Mouse (Mus musculus): ENCODE data around the gene St6galnac5. TPM values are rescaled to one million over a fixed set of nuclear protein-coding genes. Genes with fewer than 3 reads are reported as not detected.

St6galnac5 gene
- total and polyA plus RNA-seq, 3 experiments = 0.33 TPM; not detected in 2

- Histone ChIP-seq H3K36me3 (replicated peaks) (no peaks in the 10 kb centered on the region), H3K9me3 (replicated peaks) (no peaks in the 10 kb centered on the region), H3K4me3 (ENCODE audit: low read depth, low read length) (no peak overlapping the region), H3K4me1 (ENCODE audit: insufficient read depth, low read depth, low read length) (no peaks in the 10 kb centered on the region), H3K27me3 (ENCODE audit: insufficient read depth, low read length) (no peaks in the 10 kb centered on the region)
- TF ChIP-seq CTCF (IDR thresholded peaks at IDR 0.05; ENCODE audit: low read depth, low read length) (no peak), GATA2 (IDR thresholded peaks at IDR 0.05; ENCODE audit: borderline replicate concordance, low read depth, low read length) (no peak), TAL1 (conservative IDR thresholded peaks at IDR 0.05; ENCODE audit: low read depth, low read length) (no peak), POLR2AphosphoS5 (IDR thresholded peaks at IDR 0.05; ENCODE audit: insufficient replicate concordance, low read depth, low read length) (no peak), GATA1 (IDR thresholded peaks at IDR 0.05; ENCODE audit: borderline replicate concordance, low read length) (no peak)
- ATAC-seq (ENCODE audit: extremely low read depth, insufficient number of reproducible peaks, low FRiP score, poor library complexity, severe bottlenecking) (no peak), DNase-seq (ENCODE audit: low spot score) (no peak)
These were observed 93.9 kb downstream of the St6galnac5 start for GRCm38 (mm10) chr3:152888116-152888515.

GRCm38 (mm10) chr3:152886749-152887148 lies 95.3 kb downstream of the St6galnac5 start:
- Histone ChIP-seq H3K4me3 (ENCODE audit: low read depth, low read length) (no peak overlapping the region), H3K36me3 (replicated peaks) (no peaks in the 10 kb centered on the region), H3K9me3 (replicated peaks) (no peaks in the 10 kb centered on the region), H3K4me1 (ENCODE audit: insufficient read depth, low read depth, low read length) (no peaks in the 10 kb centered on the region), H3K27me3 (ENCODE audit: insufficient read depth, low read length) (no peaks in the 10 kb centered on the region)
- ATAC-seq (ENCODE audit: extremely low read depth, insufficient number of reproducible peaks, low FRiP score, poor library complexity, severe bottlenecking) = no peak
- TF ChIP-seq GATA2 (IDR thresholded peaks at IDR 0.05; ENCODE audit: borderline replicate concordance, low read depth, low read length) (no peak), CTCF (IDR thresholded peaks at IDR 0.05; ENCODE audit: low read depth, low read length) (no peak), TAL1 (conservative IDR thresholded peaks at IDR 0.05; ENCODE audit: low read depth, low read length) (no peak), POLR2AphosphoS5 (IDR thresholded peaks at IDR 0.05; ENCODE audit: insufficient replicate concordance, low read depth, low read length) (no peak), GATA1 (IDR thresholded peaks at IDR 0.05; ENCODE audit: borderline replicate concordance, low read length) (no peak)
- DNase-seq (ENCODE audit: low spot score) = no peak

- TF ChIP-seq GATA2 (IDR thresholded peaks at IDR 0.05; ENCODE audit: borderline replicate concordance, low read depth, low read length) = no peak
- no peak for DNase-seq (ENCODE audit: low spot score)
- no peaks in the 10 kb centered on the region for H3K27me3 ChIP-seq (ENCODE audit: insufficient read depth, low read length)
- H3K9me3 ChIP-seq (replicated peaks) = no peaks in the 10 kb centered on the region
- H3K4me1 ChIP-seq (ENCODE audit: insufficient read depth, low read depth, low read length) = no peaks in the 10 kb centered on the region
- H3K36me3 ChIP-seq (replicated peaks) = no peaks in the 10 kb centered on the region
- H3K4me3 ChIP-seq (ENCODE audit: low read depth, low read length) = no peak overlapping the region
- ATAC-seq (ENCODE audit: extremely low read depth, insufficient number of reproducible peaks, low FRiP score, poor library complexity, severe bottlenecking) = no peak
These were observed 98.5 kb downstream of the St6galnac5 start for GRCm38 (mm10) chr3:152883556-152883955.

GRCm38 (mm10) chr3:152881706-152882105 lies 100.3 kb downstream of the St6galnac5 start:
- Histone ChIP-seq H3K4me3 (ENCODE audit: low read depth, low read length) (no peak overlapping the region), H3K4me1 (ENCODE audit: insufficient read depth, low read depth, low read length) (no peaks in the 10 kb centered on the region), H3K9me3 (replicated peaks) (no peaks in the 10 kb centered on the region), H3K27me3 (ENCODE audit: insufficient read depth, low read length) (0 out of 2 replicates have a peak, but pooled peaks cover 3% of the 10 kb centered on the region), H3K36me3 (replicated peaks) (no peaks in the 10 kb centered on the region)
- DNase-seq (ENCODE audit: low spot score) (no peak), ATAC-seq (ENCODE audit: extremely low read depth, insufficient number of reproducible peaks, low FRiP score, poor library complexity, severe bottlenecking) (no peak)
- no peak for TF ChIP-seq TAL1 (conservative IDR thresholded peaks at IDR 0.05; ENCODE audit: low read depth, low read length)
- TF ChIP-seq GATA2 (IDR thresholded peaks at IDR 0.05; ENCODE audit: borderline replicate concordance, low read depth, low read length) = no peak
- TF ChIP-seq CTCF (IDR thresholded peaks at IDR 0.05; ENCODE audit: low read depth, low read length) = no peak
- no peak for TF ChIP-seq GATA1 (IDR thresholded peaks at IDR 0.05; ENCODE audit: borderline replicate concordance, low read length)
- TF ChIP-seq POLR2AphosphoS5 (IDR thresholded peaks at IDR 0.05; ENCODE audit: insufficient replicate concordance, low read depth, low read length) = no peak

- H3K9me3 ChIP-seq (replicated peaks) = no peaks in the 10 kb centered on the region
- ATAC-seq (ENCODE audit: extremely low read depth, insufficient number of reproducible peaks, low FRiP score, poor library complexity, severe bottlenecking) (no peak), DNase-seq (ENCODE audit: low spot score) (no peak)
- no peak for TF ChIP-seq POLR2AphosphoS5 (IDR thresholded peaks at IDR 0.05; ENCODE audit: insufficient replicate concordance, low read depth, low read length)
- no peak for TF ChIP-seq TAL1 (conservative IDR thresholded peaks at IDR 0.05; ENCODE audit: low read depth, low read length)
- TF ChIP-seq GATA1 (IDR thresholded peaks at IDR 0.05; ENCODE audit: borderline replicate concordance, low read length) = no peak
- TF ChIP-seq CTCF (IDR thresholded peaks at IDR 0.05; ENCODE audit: low read depth, low read length) = no peak
- TF ChIP-seq GATA2 (IDR thresholded peaks at IDR 0.05; ENCODE audit: borderline replicate concordance, low read depth, low read length) = no peak
- no peaks in the 10 kb centered on the region for H3K36me3 ChIP-seq (replicated peaks)
- 0 out of 2 replicates have a peak, but pooled peaks cover 3% of the 10 kb centered on the region for H3K27me3 ChIP-seq (ENCODE audit: insufficient read depth, low read length)
- no peak overlapping the region for H3K4me3 ChIP-seq (ENCODE audit: low read depth, low read length)
- H3K4me1 ChIP-seq (ENCODE audit: insufficient read depth, low read depth, low read length) = no peaks in the 10 kb centered on the region
These were observed 101.8 kb downstream of the St6galnac5 start for GRCm38 (mm10) chr3:152880121-152880835.

GRCm38 (mm10) chr3:152875723-152876290 lies 106.2 kb downstream of the St6galnac5 start:
- no peaks in the 10 kb centered on the region for H3K9me3 ChIP-seq (replicated peaks)
- ATAC-seq (ENCODE audit: extremely low read depth, insufficient number of reproducible peaks, low FRiP score, poor library complexity, severe bottlenecking) (no peak), DNase-seq (ENCODE audit: low spot score) (no peak)
- no peaks in the 10 kb centered on the region for H3K36me3 ChIP-seq (replicated peaks)
- 0 out of 2 replicates have a peak, but pooled peaks cover 3% of the 10 kb centered on the region for H3K27me3 ChIP-seq (ENCODE audit: insufficient read depth, low read length)
- no peaks in the 10 kb centered on the region for H3K4me1 ChIP-seq (ENCODE audit: insufficient read depth, low read depth, low read length)
- no peak overlapping the region for H3K4me3 ChIP-seq (ENCODE audit: low read depth, low read length)
- TF ChIP-seq POLR2AphosphoS5 (IDR thresholded peaks at IDR 0.05; ENCODE audit: insufficient replicate concordance, low read depth, low read length) (no peak), GATA2 (IDR thresholded peaks at IDR 0.05; ENCODE audit: borderline replicate concordance, low read depth, low read length) (no peak), CTCF (IDR thresholded peaks at IDR 0.05; ENCODE audit: low read depth, low read length) (no peak), TAL1 (conservative IDR thresholded peaks at IDR 0.05; ENCODE audit: low read depth, low read length) (no peak), GATA1 (IDR thresholded peaks at IDR 0.05; ENCODE audit: borderline replicate concordance, low read length) (no peak)

Measured in G1E (cell line).